Mouse (Mus musculus): ENCODE data around the gene Rnf186. TPM values are rescaled to one million over a fixed set of nuclear protein-coding genes. Genes with fewer than 3 reads are reported as not detected.

Rnf186 gene
- total and polyA plus RNA-seq, 3 experiments: 0.27 TPM; not detected in 2

- Histone ChIP-seq H3K4me3 (ENCODE audit: low read depth, low read length) (peak overlapping the region; percentile 6; the same call in 1 of the 2 replicates), H3K36me3 (replicated peaks) (peaks cover 6% of the 10 kb centered on the region), H3K4me1 (ENCODE audit: insufficient read depth, low read depth, low read length) (peaks cover 74% of the 10 kb centered on the region), H3K9me3 (replicated peaks) (peaks cover 7% of the 10 kb centered on the region), H3K27me3 (ENCODE audit: insufficient read depth, low read length) (peaks cover 8% of the 10 kb centered on the region; the same call in 1 of the 2 replicates)
- ATAC-seq (ENCODE audit: extremely low read depth, insufficient number of reproducible peaks, low FRiP score, poor library complexity, severe bottlenecking) (no peak), DNase-seq (ENCODE audit: low spot score) (no peak)
- no peak for TF ChIP-seq CTCF (IDR thresholded peaks at IDR 0.05; ENCODE audit: low read depth, low read length)
- TF ChIP-seq TAL1 (conservative IDR thresholded peaks at IDR 0.05; ENCODE audit: low read depth, low read length): no peak
- TF ChIP-seq POLR2AphosphoS5 (IDR thresholded peaks at IDR 0.05; ENCODE audit: insufficient replicate concordance, low read depth, low read length): no peak
These were observed 573 bp downstream of the Rnf186 start for GRCm38 (mm10) chr4:138967485-138967884.

- H3K4me3 ChIP-seq (ENCODE audit: low read depth, low read length): peak overlapping the region; percentile 54; the same call in 1 of the 2 replicates
- ATAC-seq (ENCODE audit: extremely low read depth, insufficient number of reproducible peaks, low FRiP score, poor library complexity, severe bottlenecking) (peak; percentile 71), DNase-seq (ENCODE audit: low spot score) (peak; percentile 70)
- TF ChIP-seq CTCF (IDR thresholded peaks at IDR 0.05; ENCODE audit: low read depth, low read length) (no peak), GATA2 (IDR thresholded peaks at IDR 0.05; ENCODE audit: borderline replicate concordance, low read depth, low read length) (no peak), POLR2AphosphoS5 (IDR thresholded peaks at IDR 0.05; ENCODE audit: insufficient replicate concordance, low read depth, low read length) (no peak), GATA1 (IDR thresholded peaks at IDR 0.05; ENCODE audit: borderline replicate concordance, low read length) (no peak), TAL1 (conservative IDR thresholded peaks at IDR 0.05; ENCODE audit: low read depth, low read length) (peak; percentile 54)
- H3K36me3 ChIP-seq (replicated peaks): peaks cover 7% of the 10 kb centered on the region
- peaks cover 7% of the 10 kb centered on the region for H3K9me3 ChIP-seq (replicated peaks)
- H3K4me1 ChIP-seq (ENCODE audit: insufficient read depth, low read depth, low read length): peaks cover 74% of the 10 kb centered on the region
- H3K27me3 ChIP-seq (ENCODE audit: insufficient read depth, low read length): no peaks in the 10 kb centered on the region
These were observed 2.1 kb downstream of the Rnf186 start for GRCm38 (mm10) chr4:138968772-138969556.

GRCm38 (mm10) chr4:138969736-138970135 is 2.8 kb downstream of the Rnf186 start:
- TF ChIP-seq POLR2AphosphoS5 (IDR thresholded peaks at IDR 0.05; ENCODE audit: insufficient replicate concordance, low read depth, low read length) (no peak), GATA2 (IDR thresholded peaks at IDR 0.05; ENCODE audit: borderline replicate concordance, low read depth, low read length) (no peak), GATA1 (IDR thresholded peaks at IDR 0.05; ENCODE audit: borderline replicate concordance, low read length) (no peak), CTCF (IDR thresholded peaks at IDR 0.05; ENCODE audit: low read depth, low read length) (no peak), TAL1 (conservative IDR thresholded peaks at IDR 0.05; ENCODE audit: low read depth, low read length) (no peak)
- peaks cover 7% of the 10 kb centered on the region for H3K9me3 ChIP-seq (replicated peaks)

GRCm38 (mm10) chr4:138971371-138971770 is 4.5 kb downstream of the Rnf186 start:
- ATAC-seq (ENCODE audit: extremely low read depth, insufficient number of reproducible peaks, low FRiP score, poor library complexity, severe bottlenecking) (no peak), DNase-seq (ENCODE audit: low spot score) (no peak)

More at GRCm38 (mm10) chr4:138969736-138970135, 2.8 kb downstream of the Rnf186 start:
- Histone ChIP-seq H3K4me3 (ENCODE audit: low read depth, low read length) (no peak overlapping the region; the same call in 1 of the 2 replicates), H3K27me3 (ENCODE audit: insufficient read depth, low read length) (no peaks in the 10 kb centered on the region), H3K4me1 (ENCODE audit: insufficient read depth, low read depth, low read length) (peaks cover 78% of the 10 kb centered on the region), H3K36me3 (replicated peaks) (peaks cover 8% of the 10 kb centered on the region)
- DNase-seq (ENCODE audit: low spot score) (no peak), ATAC-seq (ENCODE audit: extremely low read depth, insufficient number of reproducible peaks, low FRiP score, poor library complexity, severe bottlenecking) (no peak)

GRCm38 (mm10) chr4:138972139-138972826 is 5.4 kb downstream of the Rnf186 start:
- H3K27me3 ChIP-seq (ENCODE audit: insufficient read depth, low read length): no peaks in the 10 kb centered on the region
- H3K4me3 ChIP-seq (ENCODE audit: low read depth, low read length): peak overlapping the region; percentile 85
- DNase-seq (ENCODE audit: low spot score) (peak; percentile 40), ATAC-seq (ENCODE audit: extremely low read depth, insufficient number of reproducible peaks, low FRiP score, poor library complexity, severe bottlenecking) (peak; percentile 18; the same call in 1 of the 2 replicates)
- TF ChIP-seq TAL1 (conservative IDR thresholded peaks at IDR 0.05; ENCODE audit: low read depth, low read length) (no peak), GATA1 (IDR thresholded peaks at IDR 0.05; ENCODE audit: borderline replicate concordance, low read length) (no peak), CTCF (IDR thresholded peaks at IDR 0.05; ENCODE audit: low read depth, low read length) (no peak), POLR2AphosphoS5 (IDR thresholded peaks at IDR 0.05; ENCODE audit: insufficient replicate concordance, low read depth, low read length) (no peak; the same call in 1 of the 2 replicates), GATA2 (IDR thresholded peaks at IDR 0.05; ENCODE audit: borderline replicate concordance, low read depth, low read length) (no peak)
- peaks cover 28% of the 10 kb centered on the region for H3K36me3 ChIP-seq (replicated peaks)
- peaks cover 68% of the 10 kb centered on the region for H3K4me1 ChIP-seq (ENCODE audit: insufficient read depth, low read depth, low read length)
- H3K9me3 ChIP-seq (replicated peaks): peaks cover 4% of the 10 kb centered on the region

More at GRCm38 (mm10) chr4:138971371-138971770, 4.5 kb downstream of the Rnf186 start:
- Histone ChIP-seq H3K4me1 (ENCODE audit: insufficient read depth, low read depth, low read length) (peaks cover 76% of the 10 kb centered on the region), H3K36me3 (replicated peaks) (peaks cover 22% of the 10 kb centered on the region), H3K9me3 (replicated peaks) (peaks cover 7% of the 10 kb centered on the region), H3K4me3 (ENCODE audit: low read depth, low read length) (no peak overlapping the region), H3K27me3 (ENCODE audit: insufficient read depth, low read length) (no peaks in the 10 kb centered on the region)
- no peak for TF ChIP-seq TAL1 (conservative IDR thresholded peaks at IDR 0.05; ENCODE audit: low read depth, low read length)
- TF ChIP-seq GATA1 (IDR thresholded peaks at IDR 0.05; ENCODE audit: borderline replicate concordance, low read length): no peak
- no peak for TF ChIP-seq GATA2 (IDR thresholded peaks at IDR 0.05; ENCODE audit: borderline replicate concordance, low read depth, low read length)
- TF ChIP-seq CTCF (IDR thresholded peaks at IDR 0.05; ENCODE audit: low read depth, low read length): no peak
- TF ChIP-seq POLR2AphosphoS5 (IDR thresholded peaks at IDR 0.05; ENCODE audit: insufficient replicate concordance, low read depth, low read length): no peak
